Mouse (Mus musculus): ENCODE measurements at regions not wholly inside any gene's neighbourhood (a gene's known extent, or its start where the extent isn't known, plus 50 kb on each side); places are given as distances from the start of the nearest gene placed in this dataset.

GRCm38 (mm10) chr15:95714408-95714807 is 58.6 kb upstream of the Dbx2 start:
- DNase-seq: no peak
- TF ChIP-seq CTCF (IDR thresholded peaks at IDR 0.05): no peak
- Histone ChIP-seq H3K4me3 (no peak overlapping the region), H3K27ac (no peak overlapping the region)
- intact Hi-C loops (cut with DNase I): no loop called here

- Histone ChIP-seq H3K4me3 (no peak overlapping the region), H3K27ac (no peak overlapping the region)
- intact Hi-C loops (cut with DNase I): no loop called here
- no peak for DNase-seq
- no peak for TF ChIP-seq CTCF (IDR thresholded peaks at IDR 0.05)
These were observed 60.2 kb upstream of the Dbx2 start for GRCm38 (mm10) chr15:95715941-95716340.

GRCm38 (mm10) chr15:95723699-95724098 is 66.9 kb upstream of the Ano6 start:
- intact Hi-C loops (cut with DNase I): no loop called here
- DNase-seq: no peak
- no peak overlapping the region for H3K4me3 ChIP-seq
- TF ChIP-seq CTCF (IDR thresholded peaks at IDR 0.05): peak; percentile 55
- no peak overlapping the region for H3K27ac ChIP-seq

GRCm38 (mm10) chr15:95725866-95726265 is 64.8 kb upstream of the Ano6 start:
- peak overlapping the region; percentile 32 for H3K4me3 ChIP-seq
- H3K27ac ChIP-seq: no peak overlapping the region
- peak; percentile 77 for DNase-seq
- TF ChIP-seq CTCF (IDR thresholded peaks at IDR 0.05): peak; percentile 75
- intact Hi-C loops (cut with DNase I): no loop called here

GRCm38 (mm10) chr15:95726516-95726915 is 64.1 kb upstream of the Ano6 start:
- no peak for TF ChIP-seq CTCF (IDR thresholded peaks at IDR 0.05)
- peak overlapping the region; percentile 32 for H3K4me3 ChIP-seq
- no peak for DNase-seq
- no peak overlapping the region for H3K27ac ChIP-seq
- intact Hi-C loops (cut with DNase I): no loop called here

- Histone ChIP-seq H3K4me3 (no peak overlapping the region), H3K27ac (no peak overlapping the region)
- no peak for TF ChIP-seq CTCF (IDR thresholded peaks at IDR 0.05)
- no peak for DNase-seq
- intact Hi-C loops (cut with DNase I): no loop called here
These were observed 54.9 kb upstream of the Ano6 start for GRCm38 (mm10) chr15:95735746-95736145.

Data from gastrocnemius, adult 2 months (tissue).